Mouse (Mus musculus): ENCODE data around the gene Met. TPM values are rescaled to one million over a fixed set of nuclear protein-coding genes. Genes with fewer than 3 reads are reported as not detected.
A peak's percentile ranks its signal among the peaks of the same experiment; 100 is the strongest.

Gene Met
- polyA plus RNA-seq, 1 experiment from 2014 or later = 2.1 TPM

GRCm38 (mm10) chr6:17461435-17461834 lies 2.2 kb upstream of the Met start:
- H3K36me3 ChIP-seq (ENCODE audit: control insufficient read depth, insufficient read depth) = no peaks in the 10 kb centered on the region
- no peak overlapping the region for H3K27ac ChIP-seq (ENCODE audit: low read length)
- 68% methylated on average over 7 of the region's 7 CpGs for WGBS
- H3K4me3 ChIP-seq (ENCODE audit: low read length) = no peak overlapping the region
- H3K9me3 ChIP-seq (replicated peaks; ENCODE audit: control insufficient read depth, low read length) = no peaks in the 10 kb centered on the region
- peaks cover 4% of the 10 kb centered on the region; the same call in 1 of the 2 replicates for H3K4me1 ChIP-seq (ENCODE audit: control insufficient read depth, insufficient read depth, low read length)
- no peak for ATAC-seq (replicated peaks; ENCODE audit: extremely low read depth, insufficient read depth, low FRiP score)
- no peak overlapping the region for H3K4me2 ChIP-seq (ENCODE audit: low read depth, low read length)
- no peak overlapping the region for H3K9ac ChIP-seq (ENCODE audit: low read length)
- peaks cover 2% of the 10 kb centered on the region for H3K27me3 ChIP-seq (ENCODE audit: control insufficient read depth, insufficient read depth, low read length)

GRCm38 (mm10) chr6:17464281-17465025 lies 853 bp downstream of the Met start:
- Histone ChIP-seq H3K4me2 (ENCODE audit: low read depth, low read length) (peak overlapping the region; percentile 96), H3K27me3 (ENCODE audit: control insufficient read depth, insufficient read depth, low read length) (peaks cover 2% of the 10 kb centered on the region), H3K9me3 (replicated peaks; ENCODE audit: control insufficient read depth, low read length) (no peaks in the 10 kb centered on the region), H3K27ac (ENCODE audit: low read length) (no peak overlapping the region), H3K4me3 (ENCODE audit: low read length) (peak overlapping the region; percentile 77), H3K4me1 (ENCODE audit: control insufficient read depth, insufficient read depth, low read length) (peaks cover 4% of the 10 kb centered on the region; the same call in 1 of the 2 replicates), H3K9ac (ENCODE audit: low read length) (peak overlapping the region; percentile 79), H3K36me3 (ENCODE audit: control insufficient read depth, insufficient read depth) (no peaks in the 10 kb centered on the region)
- WGBS = 10% methylated on average over 15 of the region's 15 CpGs
- ATAC-seq (replicated peaks; ENCODE audit: extremely low read depth, insufficient read depth, low FRiP score) = no peak

GRCm38 (mm10) chr6:17466526-17466925 lies 2.9 kb downstream of the Met start:
- no peak overlapping the region for H3K9ac ChIP-seq (ENCODE audit: low read length)
- H3K27me3 ChIP-seq (ENCODE audit: control insufficient read depth, insufficient read depth, low read length) = peaks cover under 1% of the 10 kb centered on the region
- WGBS = 72% methylated on average over 3 of the region's 3 CpGs
- H3K27ac ChIP-seq (ENCODE audit: low read length) = no peak overlapping the region
- no peaks in the 10 kb centered on the region for H3K36me3 ChIP-seq (ENCODE audit: control insufficient read depth, insufficient read depth)
- ATAC-seq (replicated peaks; ENCODE audit: extremely low read depth, insufficient read depth, low FRiP score) = no peak
- peaks cover 4% of the 10 kb centered on the region; the same call in 1 of the 2 replicates for H3K4me1 ChIP-seq (ENCODE audit: control insufficient read depth, insufficient read depth, low read length)
- H3K4me2 ChIP-seq (ENCODE audit: low read depth, low read length) = no peak overlapping the region
- no peaks in the 10 kb centered on the region for H3K9me3 ChIP-seq (replicated peaks; ENCODE audit: control insufficient read depth, low read length)
- no peak overlapping the region for H3K4me3 ChIP-seq (ENCODE audit: low read length)

- Histone ChIP-seq H3K36me3 (ENCODE audit: control insufficient read depth, insufficient read depth) (no peaks in the 10 kb centered on the region), H3K27ac (ENCODE audit: low read length) (no peak overlapping the region), H3K4me3 (ENCODE audit: low read length) (no peak overlapping the region), H3K9me3 (replicated peaks; ENCODE audit: control insufficient read depth, low read length) (no peaks in the 10 kb centered on the region), H3K4me1 (ENCODE audit: control insufficient read depth, insufficient read depth, low read length) (peaks cover 4% of the 10 kb centered on the region; the same call in 1 of the 2 replicates), H3K4me2 (ENCODE audit: low read depth, low read length) (no peak overlapping the region), H3K9ac (ENCODE audit: low read length) (no peak overlapping the region), H3K27me3 (ENCODE audit: control insufficient read depth, insufficient read depth, low read length) (no peaks in the 10 kb centered on the region; the same call in 1 of the 2 replicates)
- no peak for ATAC-seq (replicated peaks; ENCODE audit: extremely low read depth, insufficient read depth, low FRiP score)
- 84% methylated on average over 5 of the region's 5 CpGs for WGBS
Observed at GRCm38 (mm10) chr6:17468993-17469392, 5.4 kb downstream of the Met start.

- H3K27ac ChIP-seq (ENCODE audit: low read length) = no peak overlapping the region
- H3K9me3 ChIP-seq (replicated peaks; ENCODE audit: control insufficient read depth, low read length) = no peaks in the 10 kb centered on the region
- 81% methylated on average over 3 of the region's 3 CpGs for WGBS
- H3K4me3 ChIP-seq (ENCODE audit: low read length) = no peak overlapping the region
- no peak overlapping the region for H3K9ac ChIP-seq (ENCODE audit: low read length)
- no peaks in the 10 kb centered on the region for H3K27me3 ChIP-seq (ENCODE audit: control insufficient read depth, insufficient read depth, low read length)
- H3K4me1 ChIP-seq (ENCODE audit: control insufficient read depth, insufficient read depth, low read length) = no peaks in the 10 kb centered on the region
- no peak overlapping the region for H3K4me2 ChIP-seq (ENCODE audit: low read depth, low read length)
- ATAC-seq (replicated peaks; ENCODE audit: extremely low read depth, insufficient read depth, low FRiP score) = no peak
- H3K36me3 ChIP-seq (ENCODE audit: control insufficient read depth, insufficient read depth) = no peaks in the 10 kb centered on the region
Observed at GRCm38 (mm10) chr6:17473128-17473527, 9.5 kb downstream of the Met start.

- Histone ChIP-seq H3K4me1 (ENCODE audit: control insufficient read depth, insufficient read depth, low read length) (no peaks in the 10 kb centered on the region), H3K4me2 (ENCODE audit: low read depth, low read length) (no peak overlapping the region), H3K9ac (ENCODE audit: low read length) (no peak overlapping the region), H3K9me3 (replicated peaks; ENCODE audit: control insufficient read depth, low read length) (no peaks in the 10 kb centered on the region), H3K4me3 (ENCODE audit: low read length) (no peak overlapping the region), H3K27me3 (ENCODE audit: control insufficient read depth, insufficient read depth, low read length) (no peaks in the 10 kb centered on the region), H3K36me3 (ENCODE audit: control insufficient read depth, insufficient read depth) (no peaks in the 10 kb centered on the region), H3K27ac (ENCODE audit: low read length) (no peak overlapping the region)
- 74% methylated on average over 1 of the region's 1 CpGs for WGBS
- no peak for ATAC-seq (replicated peaks; ENCODE audit: extremely low read depth, insufficient read depth, low FRiP score)
Observed at GRCm38 (mm10) chr6:17477823-17478222, 14.2 kb downstream of the Met start.

- 92% methylated on average over 6 of the region's 6 CpGs for WGBS
- no peaks in the 10 kb centered on the region for H3K9me3 ChIP-seq (replicated peaks; ENCODE audit: control insufficient read depth, low read length)
- no peak for ATAC-seq (replicated peaks; ENCODE audit: extremely low read depth, insufficient read depth, low FRiP score)
- H3K4me1 ChIP-seq (ENCODE audit: control insufficient read depth, insufficient read depth, low read length) = no peaks in the 10 kb centered on the region
- no peak overlapping the region for H3K4me3 ChIP-seq (ENCODE audit: low read length)
- no peak overlapping the region for H3K4me2 ChIP-seq (ENCODE audit: low read depth, low read length)
- H3K9ac ChIP-seq (ENCODE audit: low read length) = no peak overlapping the region
- H3K27ac ChIP-seq (ENCODE audit: low read length) = no peak overlapping the region
- H3K36me3 ChIP-seq (ENCODE audit: control insufficient read depth, insufficient read depth) = no peaks in the 10 kb centered on the region
- no peaks in the 10 kb centered on the region for H3K27me3 ChIP-seq (ENCODE audit: control insufficient read depth, insufficient read depth, low read length)
Observed at GRCm38 (mm10) chr6:17478252-17478651, 14.7 kb downstream of the Met start.

GRCm38 (mm10) chr6:17478838-17479570 lies 15.4 kb downstream of the Met start:
- Histone ChIP-seq H3K27me3 (ENCODE audit: control insufficient read depth, insufficient read depth, low read length) (no peaks in the 10 kb centered on the region), H3K36me3 (ENCODE audit: control insufficient read depth, insufficient read depth) (no peaks in the 10 kb centered on the region), H3K9ac (ENCODE audit: low read length) (no peak overlapping the region), H3K27ac (ENCODE audit: low read length) (no peak overlapping the region), H3K4me3 (ENCODE audit: low read length) (no peak overlapping the region), H3K4me1 (ENCODE audit: control insufficient read depth, insufficient read depth, low read length) (no peaks in the 10 kb centered on the region), H3K4me2 (ENCODE audit: low read depth, low read length) (no peak overlapping the region), H3K9me3 (replicated peaks; ENCODE audit: control insufficient read depth, low read length) (no peaks in the 10 kb centered on the region)
- WGBS = 69% methylated on average over 10 of the region's 10 CpGs
- ATAC-seq (replicated peaks; ENCODE audit: extremely low read depth, insufficient read depth, low FRiP score) = no peak

- H3K9ac ChIP-seq (ENCODE audit: low read length) = no peak overlapping the region
- no peak overlapping the region for H3K4me3 ChIP-seq (ENCODE audit: low read length)
- H3K4me2 ChIP-seq (ENCODE audit: low read depth, low read length) = no peak overlapping the region
- H3K9me3 ChIP-seq (replicated peaks; ENCODE audit: control insufficient read depth, low read length) = no peaks in the 10 kb centered on the region
- no peaks in the 10 kb centered on the region for H3K27me3 ChIP-seq (ENCODE audit: control insufficient read depth, insufficient read depth, low read length)
- H3K4me1 ChIP-seq (ENCODE audit: control insufficient read depth, insufficient read depth, low read length) = no peaks in the 10 kb centered on the region
- 83% methylated on average over 4 of the region's 4 CpGs for WGBS
- no peaks in the 10 kb centered on the region for H3K36me3 ChIP-seq (ENCODE audit: control insufficient read depth, insufficient read depth)
- no peak for ATAC-seq (replicated peaks; ENCODE audit: extremely low read depth, insufficient read depth, low FRiP score)
- no peak overlapping the region for H3K27ac ChIP-seq (ENCODE audit: low read length)
Observed at GRCm38 (mm10) chr6:17481068-17481467, 17.5 kb downstream of the Met start.

Data from heart, embryonic 16.5 days (tissue).